Comparison of ENCODE assay signal across 7 mouse cellular contexts in the genomic region with DNA sequence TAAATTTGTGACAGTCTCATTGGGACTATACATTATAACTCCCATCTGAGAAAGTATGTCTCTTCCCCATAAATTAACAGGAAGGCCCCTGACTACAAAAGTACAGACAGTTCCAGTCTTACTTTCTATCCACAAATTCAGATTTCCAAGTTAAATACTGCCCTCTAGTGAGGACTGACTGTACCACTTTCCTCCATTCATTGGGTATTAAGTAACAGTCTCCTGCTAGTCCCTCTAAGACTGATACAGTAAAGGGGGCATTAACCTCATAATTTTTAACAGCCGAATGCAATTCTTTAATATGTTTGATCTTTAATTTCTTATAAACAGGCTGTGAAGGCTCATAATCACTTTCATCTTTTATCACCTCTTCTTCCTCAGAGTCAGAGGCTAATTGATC.
DNase-seq lines count a peak whose midpoint lies in the region; ATAC-seq and TF ChIP-seq lines count a peak whose summit lies in the region.
"Not testable (repeated sequence)": the region's sequence is repeated elsewhere in the genome, so short reads cannot be mapped to it uniquely, and the experiment has no call there.

No protein-coding gene starts in this region.

- H3ac ChIP-seq in myocyte (ENCODE audit: control insufficient read depth, insufficient read length), result not testable (repeated sequence)

- not testable (repeated sequence) for TF ChIP-seq POLR2A in liver, adult 2 months (IDR thresholded peaks at IDR 0.05; ENCODE audit: extremely low read depth, insufficient read depth, low read length); myocyte (IDR thresholded peaks at IDR 0.05; ENCODE audit: insufficient read length, low read depth)

- not testable (repeated sequence) for H3K9ac ChIP-seq in forebrain, embryonic 13.5 days; heart, postnatal 0 days (replicated peaks; ENCODE audit: low read depth, low read length); kidney, embryonic 16.5 days (replicated peaks; ENCODE audit: low read length); liver, adult 2 months (ENCODE audit: low read depth, low read length)

- not testable (repeated sequence) for H3K4me2 ChIP-seq in forebrain, embryonic 13.5 days; heart, postnatal 0 days (ENCODE audit: low read depth, low read length)
- peak overlapping the region; percentile 32 for H3K4me2 ChIP-seq in kidney, embryonic 16.5 days (replicated peaks; ENCODE audit: low read depth, low read length)
- peak overlapping the region; percentile 68 for H3K4me2 ChIP-seq in myocyte (ENCODE audit: low read depth)

- peak; percentile 55; the same call in 1 of the 2 replicates for ATAC-seq in forebrain, embryonic 13.5 days
- not testable (repeated sequence) for ATAC-seq in heart, postnatal 0 days (ENCODE audit: insufficient read depth, low read depth)
- ATAC-seq in kidney, embryonic 16.5 days (ENCODE audit: low FRiP score, low TSS enrichment), result peak; percentile 61; the same call in 1 of the 2 replicates

- WGBS in forebrain, embryonic 13.5 days, result 64% methylated on average over 1 of the region's 1 CpGs
- 41% methylated on average over 1 of the region's 1 CpGs for WGBS in heart, postnatal 0 days
- WGBS in kidney, embryonic 16.5 days, result 13% methylated on average over 1 of the region's 1 CpGs
- 61% methylated on average over 1 of the region's 1 CpGs for WGBS in liver, adult 2 months

- H3K79me2 ChIP-seq in liver, adult 2 months (ENCODE audit: control insufficient read depth, insufficient read depth, low read length); myocyte (ENCODE audit: control insufficient read depth, insufficient read depth): not testable (repeated sequence)

- peak; percentile 30 for TF ChIP-seq CTCF in heart, postnatal 0 days (IDR thresholded peaks at IDR 0.05; ENCODE audit: low read depth)
- not testable (repeated sequence) for TF ChIP-seq CTCF in liver, adult 2 months (IDR thresholded peaks at IDR 0.05; ENCODE audit: low read depth, low read length)

- peak; percentile 77 for DNase-seq in MEL-GATA-1-ER (ENCODE audit: extremely low read depth, low read depth)
- peak; percentile 28 for DNase-seq in cerebellum, adult 9-10 months
- DNase-seq in heart, postnatal 0 days (ENCODE audit: low spot score), result peak; percentile 29
- DNase-seq in liver, adult 2 months (ENCODE audit: extremely low read depth, low read depth, low spot score), result peak; percentile 24

- not testable (repeated sequence) for H3K36me3 ChIP-seq in forebrain, embryonic 13.5 days (ENCODE audit: poor library complexity, severe bottlenecking); heart, postnatal 0 days (replicated peaks; ENCODE audit: control insufficient read depth, insufficient read depth, low read length); kidney, embryonic 16.5 days (ENCODE audit: insufficient read depth, low read length); liver, adult 2 months (ENCODE audit: control insufficient read depth, insufficient read depth, low read length); myocyte (ENCODE audit: control insufficient read depth, insufficient read depth)

- H3K4me1 ChIP-seq in forebrain, embryonic 13.5 days; heart, postnatal 0 days (ENCODE audit: control insufficient read depth, insufficient read depth); kidney, embryonic 16.5 days (ENCODE audit: insufficient read depth, low read length); liver, adult 2 months (ENCODE audit: control insufficient read depth, insufficient read depth, low read length): not testable (repeated sequence)

- H3K27me3 ChIP-seq in forebrain, embryonic 13.5 days; heart, postnatal 0 days (ENCODE audit: control insufficient read depth, insufficient read depth, low read length); kidney, embryonic 16.5 days (ENCODE audit: insufficient read depth, low read length); liver, adult 2 months (ENCODE audit: control insufficient read depth, insufficient read depth, low read length); myocyte (ENCODE audit: control insufficient read depth, insufficient read depth, insufficient read length): not testable (repeated sequence)

- not testable (repeated sequence) for H3K4me3 ChIP-seq in forebrain, embryonic 13.5 days; kidney, embryonic 16.5 days (ENCODE audit: low read length); liver, adult 2 months (ENCODE audit: insufficient read depth, low read depth, low read length)
- peak overlapping the region; percentile 18; the same call in 1 of the 2 replicates for H3K4me3 ChIP-seq in heart, postnatal 0 days (ENCODE audit: low read depth, low read length)
- H3K4me3 ChIP-seq in myocyte, result peak overlapping the region; percentile 9

- TF ChIP-seq EP300 in heart, postnatal 0 days (IDR thresholded peaks at IDR 0.05; ENCODE audit: low read depth), result not testable (repeated sequence)

- H3K9me3 ChIP-seq in forebrain, embryonic 13.5 days (replicated peaks); heart, postnatal 0 days (replicated peaks; ENCODE audit: control insufficient read depth, low read length); kidney, embryonic 16.5 days (ENCODE audit: low read length): not testable (repeated sequence)

- not testable (repeated sequence) for H3K27ac ChIP-seq in forebrain, embryonic 13.5 days; heart, postnatal 0 days (ENCODE audit: low read depth); kidney, embryonic 16.5 days (ENCODE audit: low read length); liver, adult 2 months (replicated peaks; ENCODE audit: insufficient read depth, low read depth, low read length)

Comparison
In these comparisons a context has a peak if more than half of its experiments do, and no peak if none do; other contexts are left out.
1. DNase-seq: peak in every context shown above with its lines; median percentile 77 in MEL-GATA-1-ER; 29 in heart, postnatal 0 days; 28 in cerebellum, adult 9-10 months; 24 in liver, adult 2 months.